Mouse (Mus musculus) WW6 (cell line): ENCODE results near the gene Traf7.

ENCODE experiments used
- DNase-seq: peaks from one replicate; pipeline ENCODE4 v3.0.0-alpha.2; 2013; ENCODE audit warnings: low read depth, low spot score

Traf7 gene

DNA sequence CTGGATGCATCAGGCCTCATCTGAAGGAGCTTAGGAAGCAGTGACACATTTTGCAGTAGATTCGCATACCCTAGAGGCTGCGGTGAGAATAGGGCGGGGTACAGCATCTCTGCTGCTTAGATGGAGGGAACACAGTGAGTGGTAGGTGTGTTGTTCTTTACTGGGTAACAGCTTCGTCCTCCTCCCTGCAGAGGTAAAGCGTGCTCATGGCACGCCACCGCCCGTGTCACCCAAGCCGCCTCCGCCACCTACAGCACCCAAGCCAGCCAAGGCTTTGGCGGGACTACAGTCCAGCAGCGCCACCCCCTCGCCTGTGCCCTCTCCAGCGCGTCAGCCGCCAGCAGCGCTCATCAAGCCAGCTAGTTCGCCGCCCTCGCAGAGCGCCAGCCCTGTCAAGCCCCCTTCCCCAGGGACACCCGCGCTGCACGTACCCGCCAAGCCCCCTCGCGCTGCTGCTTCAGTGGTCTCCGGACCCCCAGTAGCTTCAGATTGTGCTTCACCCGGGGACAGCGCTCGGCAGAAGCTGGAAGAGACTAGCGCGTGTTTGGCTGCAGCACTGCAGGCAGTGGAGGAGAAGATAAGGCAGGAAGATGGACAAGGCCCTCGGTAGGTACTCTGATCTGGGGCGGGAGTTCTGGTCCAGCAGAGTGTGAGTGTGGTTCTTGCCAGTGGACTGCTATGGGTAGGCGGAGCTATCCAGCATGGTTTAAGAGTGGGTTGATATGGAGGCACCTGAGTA is 21.2 kb downstream of the Traf7 start:
- DNase-seq: no peak

DNA sequence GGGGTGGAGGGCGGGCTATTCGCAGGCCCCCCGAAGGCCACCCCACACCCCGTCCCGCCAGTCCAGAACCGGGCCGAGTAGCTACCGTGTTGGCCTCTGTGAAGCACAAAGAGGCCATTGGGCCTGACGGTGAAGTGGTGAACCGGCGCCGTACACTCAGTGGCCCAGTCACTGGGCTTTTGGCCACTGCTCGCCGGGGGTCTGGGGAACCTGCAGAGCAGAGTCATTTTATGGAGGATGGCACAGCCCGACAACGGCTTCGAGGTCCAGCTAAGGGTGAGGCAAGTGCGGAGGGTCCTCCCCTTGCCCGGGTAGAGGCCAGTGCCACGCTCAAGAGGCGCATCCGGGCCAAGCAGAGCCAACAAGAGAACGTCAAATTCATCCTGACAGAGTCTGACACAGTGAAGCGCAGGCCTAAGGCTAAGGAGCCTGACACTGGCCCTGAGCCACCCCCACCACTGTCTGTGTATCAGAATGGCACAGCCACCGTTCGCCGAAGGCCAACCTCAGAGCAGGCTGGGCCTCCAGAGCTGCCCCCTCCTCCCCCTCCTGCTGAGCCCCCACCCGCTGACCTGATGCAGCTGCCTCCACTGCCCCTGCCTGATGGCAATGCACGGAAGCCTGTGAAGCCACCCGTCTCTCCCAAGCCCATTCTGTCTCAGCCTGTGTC is 22.3 kb downstream of the Traf7 start:
- no peak for DNase-seq

DNA sequence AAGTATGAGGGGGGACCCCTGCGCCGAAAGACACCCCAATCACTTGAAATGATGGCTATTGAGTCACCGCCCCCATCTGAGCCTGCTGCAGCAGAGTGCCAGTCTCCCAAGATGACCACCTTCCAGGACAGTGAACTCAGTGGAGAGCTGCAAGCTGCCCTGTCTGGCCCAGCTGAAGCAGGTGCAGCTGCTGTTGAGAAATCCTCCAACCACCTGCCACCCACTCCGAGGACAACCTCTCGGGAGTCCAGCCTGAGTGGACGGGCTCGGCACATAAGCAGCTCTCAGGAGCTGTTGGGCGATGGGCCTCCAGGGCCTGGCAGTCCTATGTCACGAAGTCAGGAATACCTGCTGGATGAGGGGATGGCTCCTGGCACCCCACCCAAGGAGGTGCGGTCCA is 23.7 kb downstream of the Traf7 start:
- no peak for DNase-seq

DNA sequence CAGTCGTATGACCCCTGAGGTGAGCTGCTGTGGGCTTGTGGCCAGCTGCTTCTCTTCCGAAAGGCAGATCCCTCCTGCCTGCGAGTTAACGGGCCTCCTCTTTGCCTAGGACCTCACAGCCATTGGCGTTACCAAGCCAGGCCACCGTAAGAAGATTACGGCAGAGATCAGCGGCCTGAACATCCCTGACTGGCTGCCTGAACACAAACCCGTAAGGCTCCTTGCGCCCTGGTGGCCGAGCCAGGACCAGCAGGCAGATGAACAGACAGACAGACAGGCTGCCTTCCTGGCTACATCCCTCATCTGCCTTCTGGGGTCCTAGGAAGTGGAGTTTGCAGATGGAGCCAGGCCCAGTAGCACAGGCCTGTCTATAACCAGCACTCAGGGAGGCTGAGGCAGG is 25.5 kb downstream of the Traf7 start:
- DNase-seq: no peak

DNA sequence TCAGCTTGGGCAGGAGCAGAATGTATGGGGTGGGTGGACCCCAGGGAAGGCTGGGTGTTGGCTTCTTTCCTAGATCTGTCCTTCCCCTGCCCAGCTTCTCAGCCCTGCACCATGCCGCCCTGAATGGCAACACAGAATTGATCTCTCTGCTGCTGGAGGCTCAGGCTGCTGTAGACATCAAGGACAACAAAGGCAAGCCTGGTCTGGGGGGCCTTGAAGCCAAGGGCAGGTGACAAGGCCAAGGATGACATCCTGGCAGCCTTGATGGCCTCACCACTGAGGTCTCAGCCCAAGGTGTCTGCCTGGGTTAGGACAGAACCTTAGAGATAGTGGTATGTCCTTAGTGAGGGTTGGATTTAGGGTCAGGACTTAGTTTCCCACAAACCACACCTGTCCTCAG is 31.7 kb downstream of the Traf7 start:
- DNase-seq: no peak

DNA sequence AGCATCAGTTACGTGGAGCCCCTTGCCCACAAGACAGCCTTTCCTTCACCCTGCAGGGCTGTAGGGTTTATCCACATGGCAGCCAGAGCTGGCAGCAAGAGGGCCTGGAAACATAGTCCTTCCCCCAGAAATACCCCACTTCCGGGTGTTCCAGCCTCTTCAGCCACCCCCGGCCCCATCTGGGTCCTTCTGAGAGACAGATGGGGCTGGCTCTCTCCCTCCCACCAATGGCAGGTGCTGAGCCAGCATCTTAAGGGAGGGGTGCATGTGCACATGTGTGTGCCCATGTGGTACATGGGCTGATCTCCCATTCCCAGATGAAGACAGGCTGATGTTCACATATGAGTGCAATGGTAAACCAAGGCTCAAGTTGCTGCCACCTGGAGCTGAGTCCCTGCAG is 32.3 kb downstream of the Traf7 start:
- no peak for DNase-seq

DNA sequence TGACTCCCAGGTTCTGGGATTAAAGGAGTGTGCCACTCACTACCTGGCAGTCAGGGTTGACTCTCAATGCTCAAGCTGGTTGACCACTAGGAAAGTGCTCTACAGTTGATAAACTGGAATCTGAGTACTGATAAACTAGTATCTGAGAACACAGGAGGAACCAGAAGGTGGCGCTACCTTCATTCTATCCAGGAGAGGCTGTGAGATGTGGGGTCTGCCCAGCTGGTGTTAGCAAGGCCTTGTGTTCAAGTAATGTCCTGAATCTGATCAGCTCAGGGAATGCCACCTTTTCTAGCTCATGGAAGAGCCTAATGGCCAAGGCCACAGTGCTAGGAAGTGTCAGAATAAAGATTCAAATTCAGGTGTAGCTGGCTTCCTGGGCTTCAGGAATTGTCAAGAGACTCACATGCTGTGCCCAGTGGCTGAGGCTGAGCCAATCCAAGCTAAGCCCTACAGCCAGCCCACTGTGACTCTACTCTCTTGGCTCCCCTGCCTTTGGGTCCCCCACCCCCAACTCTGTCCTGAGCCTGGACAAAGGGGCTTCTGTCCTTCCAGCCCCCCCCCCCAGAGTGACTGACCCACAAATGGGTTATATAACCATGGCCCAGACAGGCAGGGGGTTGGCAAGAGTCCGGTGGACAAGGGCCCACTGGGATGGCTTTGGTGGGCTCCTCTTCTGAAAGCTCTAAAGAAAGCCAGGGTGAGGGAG is 33.0 kb downstream of the Traf7 start:
- no peak for DNase-seq

DNA sequence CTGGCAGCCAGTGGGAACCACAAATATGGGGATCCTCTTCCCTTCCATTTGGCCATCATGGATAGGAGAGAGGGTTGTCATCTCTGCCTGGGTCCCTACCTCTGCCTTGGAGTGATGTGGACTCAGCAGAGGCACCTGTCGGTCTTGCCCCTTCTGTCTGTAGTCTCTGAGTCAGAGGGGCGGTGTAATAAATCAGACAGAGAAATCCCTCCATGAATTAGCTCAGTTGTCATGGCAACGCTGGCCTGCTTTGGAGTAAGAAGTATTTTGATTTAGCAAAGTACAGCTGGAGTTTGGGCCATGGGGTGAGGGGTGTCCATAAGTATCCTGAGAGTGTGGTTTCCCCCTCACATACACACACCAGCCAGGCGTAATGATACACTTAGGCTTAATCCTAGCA is 37.3 kb downstream of the Traf7 start:
- DNase-seq: no peak

DNA sequence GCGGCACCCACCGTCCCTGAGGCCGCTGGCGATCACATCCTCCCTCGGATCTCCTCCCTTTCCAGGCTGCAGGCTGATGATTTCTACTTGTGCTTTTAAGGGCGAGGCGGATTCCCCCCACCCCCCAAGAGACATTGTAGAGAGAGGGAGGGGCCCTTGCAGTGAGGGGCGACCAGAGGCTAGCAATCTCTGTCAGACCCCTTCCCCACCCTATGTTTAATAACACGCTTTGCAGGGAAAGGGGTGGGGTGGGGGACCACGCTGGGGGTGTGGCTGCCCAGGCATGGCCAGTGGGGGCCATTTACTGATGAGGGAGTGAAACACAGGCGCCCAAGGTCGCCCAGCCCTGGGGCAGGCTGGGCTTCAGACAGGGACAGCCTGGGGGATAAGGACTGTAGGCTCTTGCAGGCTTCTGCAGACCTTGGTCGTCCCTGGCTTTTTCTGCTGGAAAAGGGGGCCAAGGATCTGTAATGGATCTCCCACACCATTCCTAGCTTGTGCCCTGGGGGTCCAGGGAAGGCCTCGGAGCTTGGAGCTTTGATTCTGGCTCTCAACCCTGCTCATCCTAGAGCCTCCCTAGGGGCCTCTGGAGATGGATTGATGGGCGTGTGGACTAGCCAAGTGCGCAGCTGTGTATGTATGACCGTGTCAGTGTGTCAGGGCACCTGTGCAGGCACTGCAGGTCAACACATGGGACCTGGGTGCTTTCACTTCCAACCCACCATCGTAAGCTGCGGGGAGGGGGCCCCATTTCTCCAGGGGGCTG is 38.3 kb downstream of the Traf7 start:
- DNase-seq: no peak

DNA sequence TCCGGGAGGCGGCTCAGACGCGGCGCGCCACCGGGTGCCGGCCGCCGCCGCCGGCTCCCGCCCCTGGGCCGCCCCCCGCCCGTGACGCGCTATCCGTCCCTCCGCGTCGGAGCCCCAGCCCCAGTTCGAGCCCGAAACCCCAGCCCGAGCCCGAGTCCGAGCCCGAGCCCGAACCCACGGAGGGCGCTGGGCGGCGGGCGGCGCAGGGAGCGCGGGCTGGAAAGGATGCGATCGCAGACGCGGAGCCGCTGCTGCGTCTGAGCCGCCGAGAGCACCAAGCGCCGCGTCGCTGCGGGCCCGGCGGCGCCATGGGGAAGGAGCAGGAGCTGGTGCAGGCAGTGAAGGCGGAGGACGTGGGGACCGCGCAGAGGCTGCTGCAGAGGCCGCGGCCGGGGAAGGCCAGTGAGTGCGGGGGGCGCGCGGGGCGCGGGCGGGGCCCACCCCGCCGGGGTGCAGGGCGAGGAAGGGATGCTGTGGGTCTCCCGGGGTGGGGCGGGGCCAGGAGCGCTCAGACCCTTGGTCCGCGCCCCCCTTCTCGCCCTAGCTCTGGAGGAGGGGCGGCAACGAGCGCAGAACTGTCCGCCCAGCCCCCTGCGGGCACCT is 39.0 kb downstream of the Traf7 start:
- no peak for DNase-seq

DNA sequence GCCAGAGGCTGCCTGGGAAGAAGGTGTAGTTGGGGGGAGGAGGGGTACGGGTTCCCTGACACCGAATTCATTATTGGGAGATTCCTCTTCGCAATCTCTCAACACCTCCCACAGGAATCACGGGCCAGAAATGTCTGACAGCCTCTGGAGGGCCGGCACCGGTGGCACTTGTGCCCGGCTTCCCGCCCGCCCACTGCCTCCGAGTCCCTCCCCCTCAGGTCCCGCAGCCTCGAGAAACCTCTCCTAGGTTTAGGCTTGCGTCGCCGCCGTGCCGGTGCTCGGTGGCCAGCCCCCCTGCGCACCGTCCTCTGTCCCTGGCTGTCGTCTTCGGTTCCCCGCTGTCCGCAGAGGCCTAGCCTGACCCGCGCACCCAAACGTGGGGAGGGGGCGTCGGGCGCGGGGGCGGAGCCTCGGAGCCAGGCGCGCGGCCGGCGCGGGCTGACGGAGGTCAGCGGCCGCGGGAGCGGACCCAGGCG is 39.5 kb downstream of the Traf7 start, which contains the start of gene Caskin1:
TSS of gene Caskin1 (plus strand) at position 416 of the 476 bp plus-strand sequence.
- DNase-seq: no peak

DNA sequence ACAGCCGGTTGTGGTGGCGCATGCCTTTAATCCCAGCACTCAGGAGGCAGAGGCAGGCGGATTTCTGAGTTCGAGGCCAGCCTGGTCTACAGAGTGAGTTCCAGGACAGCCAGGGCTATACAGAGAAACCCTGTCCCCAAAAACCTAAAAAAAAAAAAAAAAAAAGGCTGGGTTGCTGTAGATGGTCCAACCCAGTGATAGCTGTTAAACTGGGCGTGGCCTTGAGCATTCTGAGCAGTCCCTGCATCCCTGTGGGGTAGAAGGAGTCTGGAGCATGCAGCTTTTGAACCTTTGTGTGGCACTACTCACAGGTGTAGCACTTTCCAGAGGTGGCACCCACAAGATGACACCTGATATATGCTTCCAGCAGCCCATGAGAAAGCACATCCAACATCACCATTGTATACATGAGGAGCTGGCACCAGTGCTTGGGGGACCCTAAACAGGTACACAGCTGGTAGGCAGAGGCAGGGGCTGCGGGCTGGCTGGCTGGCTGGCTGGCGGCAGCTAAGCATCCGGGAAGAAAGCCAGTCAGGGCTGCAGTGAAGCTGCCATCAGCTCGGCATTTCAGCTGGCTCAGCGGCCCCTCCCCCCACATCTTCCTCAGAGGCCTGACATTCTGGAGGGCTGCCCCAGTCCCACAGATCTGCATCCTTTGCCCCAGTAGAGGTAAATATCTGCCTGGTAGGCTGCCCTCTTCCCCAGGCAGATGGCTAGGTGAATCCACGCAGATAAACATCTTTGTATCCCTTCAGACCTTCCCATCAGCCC is 42.5 kb downstream of the Traf7 start:
- no peak for DNase-seq

DNA sequence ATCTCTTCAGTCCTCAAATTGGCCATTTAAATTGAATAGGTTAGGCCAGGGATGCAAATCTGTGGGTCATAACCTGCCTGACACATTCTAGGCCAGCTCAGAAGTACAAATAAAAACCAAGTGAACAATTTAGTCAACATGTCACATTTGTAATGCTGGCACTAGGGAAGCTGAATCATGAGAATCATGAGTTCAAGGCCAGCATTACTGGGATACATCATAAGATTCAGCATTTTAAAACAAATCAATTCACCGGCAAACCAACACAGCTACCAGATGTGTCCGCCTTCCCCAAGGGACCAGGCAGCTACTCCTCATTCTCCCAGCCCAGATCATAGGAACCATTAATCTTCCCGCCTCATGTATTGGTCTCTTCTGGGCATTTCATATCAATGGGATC is 44.2 kb downstream of the Traf7 start:
- DNase-seq: no peak

DNA sequence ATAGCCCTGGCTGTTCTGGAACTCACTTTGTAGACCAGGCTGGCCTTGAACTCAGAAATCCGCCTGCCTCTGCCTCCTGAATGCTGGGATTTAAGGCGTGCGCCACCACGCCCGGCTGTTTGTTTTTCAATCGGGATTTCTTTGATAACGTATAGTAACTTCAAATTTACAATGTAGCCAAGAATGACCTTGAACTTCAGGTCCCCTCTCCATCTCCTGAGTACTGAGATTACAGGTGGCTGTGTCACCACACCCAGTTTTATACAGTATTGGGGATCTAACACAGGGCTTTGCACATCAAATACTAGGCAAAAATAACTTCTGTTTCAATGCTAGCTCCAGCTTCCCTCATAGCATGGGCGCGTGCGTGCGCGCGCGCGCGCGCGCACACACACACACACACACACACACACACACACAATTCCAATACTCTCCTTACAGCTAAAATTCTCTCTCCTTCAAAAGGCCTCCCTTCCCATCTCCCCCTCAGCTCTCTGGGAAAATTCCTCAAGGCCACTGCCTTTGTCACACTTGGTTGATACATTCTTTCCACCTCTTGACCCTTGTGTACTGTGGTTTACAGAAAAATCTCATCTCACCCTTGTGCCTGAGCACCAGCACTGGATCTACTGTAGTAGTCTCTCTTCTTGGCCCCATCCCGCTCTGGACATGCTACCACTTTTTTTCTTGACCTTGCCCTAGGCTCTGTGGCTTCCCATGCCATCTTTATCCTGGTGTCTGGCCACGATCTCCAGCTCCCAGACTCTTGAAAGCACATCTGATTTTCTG is 46.5 kb downstream of the Traf7 start:
- DNase-seq: no peak

DNA sequence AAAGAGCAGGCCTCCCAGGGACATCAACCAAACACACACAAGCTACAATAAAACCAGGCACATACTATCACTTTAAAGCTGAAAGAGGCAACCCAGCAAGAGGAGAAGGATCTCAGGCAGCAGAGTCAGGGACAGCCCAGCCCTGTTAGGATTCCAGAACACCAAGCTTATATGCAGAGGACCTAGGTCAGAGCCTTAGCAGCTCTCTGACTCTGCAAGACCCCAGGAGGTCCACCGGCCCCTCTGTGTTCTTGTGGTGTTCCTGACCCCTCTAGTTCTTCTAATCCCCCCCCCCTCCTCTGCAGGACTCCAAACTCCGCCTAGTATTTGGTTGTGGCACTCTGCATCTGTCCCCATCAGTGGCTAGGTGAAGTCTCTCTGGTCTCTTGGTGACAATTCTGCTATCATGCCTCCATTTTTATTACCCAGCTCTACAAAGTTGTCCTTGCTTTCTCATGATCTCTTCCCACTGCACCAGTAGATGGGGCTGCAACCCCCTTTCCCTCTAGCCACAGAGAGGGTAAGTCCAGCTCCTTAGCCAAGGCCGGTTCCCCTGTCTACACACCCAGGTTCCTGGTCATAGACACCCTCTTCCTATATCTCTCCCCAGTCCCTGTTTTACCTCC is 47.4 kb downstream of the Traf7 start:
- DNase-seq: no peak

DNA sequence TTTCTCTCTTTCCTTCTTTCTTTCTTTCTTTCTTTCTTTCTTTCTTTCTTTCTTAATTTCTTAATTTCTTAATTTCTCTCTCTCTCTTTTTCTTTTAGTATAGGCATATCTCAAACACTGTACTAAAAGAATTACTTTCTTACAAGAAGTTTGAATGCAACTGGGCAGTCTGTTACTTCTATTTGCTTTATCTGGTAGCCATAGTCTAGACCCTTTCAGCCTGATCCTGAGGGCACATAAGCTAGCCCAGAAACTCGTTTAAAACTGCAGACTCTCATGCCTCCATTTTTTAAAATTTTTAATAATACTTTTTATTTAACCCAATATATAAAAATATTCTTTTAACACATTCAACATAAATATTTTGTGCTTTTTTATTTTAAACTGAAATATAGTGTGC is 48.3 kb downstream of the Traf7 start:
- DNase-seq: no peak

DNA sequence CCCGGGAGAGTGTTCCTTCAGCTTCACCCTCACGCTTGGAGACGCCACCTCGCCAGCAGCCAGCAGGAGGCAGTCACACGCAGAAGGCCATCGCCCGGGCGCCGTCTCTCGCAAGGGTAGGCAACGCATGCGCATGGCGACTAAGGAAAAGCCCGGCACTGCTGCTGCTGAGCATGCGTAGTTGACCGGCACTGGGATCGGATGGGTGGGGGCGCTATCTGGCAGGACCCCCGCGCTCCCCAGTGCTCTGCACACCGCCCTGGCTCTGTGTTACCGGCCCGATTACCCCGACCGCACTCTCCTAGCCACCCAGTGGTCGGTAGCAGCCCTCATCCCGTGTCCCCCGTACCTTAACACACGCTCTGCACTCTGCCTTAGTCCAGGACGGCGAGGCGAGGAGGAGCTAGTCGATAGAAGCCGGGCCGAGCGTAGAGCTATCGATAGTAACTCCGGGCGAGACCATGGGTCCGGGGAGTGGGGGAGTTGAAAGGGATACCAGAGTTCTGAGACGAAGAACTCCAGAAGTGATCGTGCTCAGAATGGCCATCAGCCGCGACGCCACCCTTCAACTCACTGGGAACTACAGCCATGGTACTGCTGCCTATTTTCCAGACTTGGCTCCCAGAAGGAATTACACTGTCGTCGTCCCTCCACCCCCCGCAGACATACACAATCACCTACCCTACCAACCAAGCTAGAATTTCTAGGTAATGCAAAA is 48.9 kb downstream of the Traf7 start, which contains the start of gene Mlst8:
TSS of gene Mlst8 (minus strand) at position 416 of the 718 bp plus-strand sequence.
- DNase-seq: peak; percentile 91

DNA sequence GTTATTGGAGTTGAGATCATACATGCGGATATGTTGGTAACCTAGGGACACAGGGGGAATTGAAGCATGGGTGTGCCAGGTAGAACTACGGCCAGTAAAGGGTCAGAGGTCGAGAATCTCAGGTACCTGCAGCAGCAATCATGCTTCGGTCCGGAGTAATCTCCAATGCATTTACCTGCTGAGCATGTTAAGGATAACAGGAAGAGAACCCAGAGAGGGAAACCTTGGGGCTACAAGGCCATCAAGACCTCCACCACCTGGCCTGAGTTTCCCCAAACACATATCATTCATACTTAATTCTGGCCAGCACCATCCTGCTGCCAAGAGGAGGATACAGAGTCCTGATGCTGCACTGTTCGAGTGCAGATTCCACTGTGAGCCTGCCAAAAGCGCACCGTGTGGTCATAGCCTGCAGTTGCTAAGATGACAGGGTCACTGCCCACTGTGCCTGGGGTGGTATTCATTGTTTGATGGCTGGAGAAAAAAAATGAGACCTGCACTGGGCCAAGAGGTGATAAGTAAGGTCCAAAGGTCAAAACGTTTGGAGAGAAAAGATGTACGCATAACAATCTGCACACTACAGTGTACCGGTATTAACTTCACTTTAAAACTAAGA is 49.6 kb downstream of the Traf7 start:
- no peak for DNase-seq
